Mouse (Mus musculus) left cerebral cortex, postnatal 36 days (tissue): ENCODE data around the gene Zscan22. TPM values are rescaled to one million over a fixed set of nuclear protein-coding genes. Genes with fewer than 3 reads are reported as not detected.
"Not testable (repeated sequence)": the region's sequence is repeated elsewhere in the genome, so short reads cannot be mapped to it uniquely, and the experiment has no call there.

ENCODE experiments used
- DNase-seq, 2 experiments: peaks; one replicate each; pipeline ENCODE4 v3.0.0; 2021 to 2022; ENCODE audit warnings: low spot score in 2 of 2, mixed read lengths in 1 of 2
- intact Hi-C: fragments of 180-260 bp; cut with DNase I; formaldehyde crosslinking; loops from one replicate; pipeline ENCODE4 v1.15.1; 2025
- total RNA-seq, 2 experiments: library from RNA; stranded (reverse); gene quantifications; 2 replicates each; pipeline ENCODE4 v1.2.3; 2021

The Zscan22 gene
- 10 to 100 TPM; 12.2 to 15.5 TPM for total RNA-seq

DNA sequence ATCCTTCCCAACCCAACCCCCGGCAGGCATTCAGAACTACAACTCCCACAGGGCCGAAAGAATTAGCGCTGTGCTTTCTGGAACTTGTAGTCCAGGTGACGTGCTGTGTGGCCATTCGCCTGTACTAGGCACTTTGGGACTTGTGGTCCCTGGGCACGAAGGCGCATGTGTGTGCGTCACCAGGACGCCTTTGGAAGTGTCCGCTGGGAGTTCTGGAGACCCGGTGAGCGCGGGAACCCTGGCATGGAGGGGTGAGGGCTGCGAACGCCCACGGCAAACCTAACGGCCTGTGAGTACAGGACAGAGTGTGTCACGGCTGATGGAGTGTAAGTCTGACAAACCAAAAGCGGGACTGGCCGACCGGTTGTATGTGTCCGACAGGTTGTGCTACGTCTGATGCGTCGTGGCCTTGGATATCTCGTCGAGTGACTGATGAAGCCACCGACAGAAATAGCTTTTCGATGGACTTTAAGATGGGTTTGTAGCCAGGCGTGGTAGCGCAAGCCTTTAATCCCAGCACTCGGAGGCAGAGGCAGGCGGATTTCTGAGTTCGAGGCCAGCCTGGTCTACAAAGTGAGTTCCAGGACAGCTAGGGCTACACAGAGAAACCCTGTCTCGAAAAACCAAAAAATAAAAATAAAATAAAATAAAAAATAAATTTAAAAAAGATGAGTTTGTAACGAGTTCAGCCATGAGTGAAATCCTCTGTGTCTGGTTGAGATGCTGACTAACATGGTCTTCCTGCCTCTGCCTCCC is at the start of gene Zscan22:
TSS of gene Zscan22 (plus strand) at position 161 of the 756 bp plus-strand sequence.
- DNase-seq: peak; percentile 93 to 95
- intact Hi-C loops: loop anchor here (5.0 kb wide), 1 partner anchor 379 kb away; the partner anchor contains the start of genes Lig1 and Zswim9

DNA sequence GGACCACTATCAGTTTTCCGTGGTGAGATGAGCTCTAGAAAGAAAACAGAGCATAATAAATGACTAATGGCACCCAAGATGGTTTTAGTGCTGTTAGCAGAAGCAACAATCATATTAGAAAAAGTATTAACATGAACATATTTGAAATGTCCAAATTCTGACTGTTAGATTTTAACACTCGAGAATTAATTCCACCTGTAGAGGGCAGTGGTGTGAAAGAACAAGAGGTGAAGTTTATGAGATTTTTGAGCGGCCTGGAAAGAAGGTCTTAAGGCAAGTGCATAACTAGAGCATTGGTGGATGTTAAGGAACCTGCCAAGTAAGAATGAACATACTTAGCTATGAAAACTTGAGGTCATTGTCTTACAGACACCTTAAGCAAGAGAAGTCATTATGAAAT is 23.3 kb upstream of the Zscan22 start:
- intact Hi-C loops: no loop called here
- no peak for DNase-seq

DNA sequence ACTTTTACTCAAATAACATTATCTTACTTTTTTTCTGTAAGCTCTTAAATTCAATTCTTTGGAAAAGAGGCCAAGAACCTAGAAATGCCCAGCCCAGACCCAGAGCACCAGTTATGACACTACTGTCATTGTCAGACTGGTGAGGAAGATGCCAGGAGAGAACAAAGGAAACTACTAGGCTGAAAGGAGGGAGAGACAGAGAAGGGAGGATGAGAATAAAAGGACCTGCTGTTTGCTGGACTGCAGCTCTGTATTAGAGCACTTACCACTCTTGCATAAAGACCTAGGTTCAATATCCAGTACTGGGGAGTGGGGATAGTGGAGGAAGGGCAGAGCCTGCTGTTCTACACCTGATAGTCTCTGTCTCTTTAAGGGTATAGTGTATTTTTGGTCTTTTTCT is 17.6 kb upstream of the Zscan22 start:
- no peak for DNase-seq
- intact Hi-C loops: no loop called here

DNA sequence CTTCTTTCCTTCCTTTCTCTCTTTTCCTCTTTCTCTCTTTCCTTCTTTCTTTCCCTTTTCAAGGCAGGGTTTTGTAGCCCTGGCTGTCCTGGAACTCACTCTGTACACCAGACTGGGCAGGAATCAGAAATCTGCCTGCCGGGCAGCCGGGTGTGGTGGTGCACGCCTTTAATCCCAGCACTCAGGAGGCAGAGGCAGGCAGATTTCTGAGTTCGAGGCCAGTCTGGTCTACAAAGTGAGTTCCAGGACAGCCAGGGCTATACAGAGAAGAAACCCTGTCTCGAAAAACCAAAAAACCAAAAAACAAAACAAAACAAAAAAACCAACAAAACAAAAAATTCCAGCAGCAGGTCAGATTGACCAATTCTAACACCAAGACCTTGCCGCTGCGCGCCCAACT is 17.1 kb upstream of the Zscan22 start:
- intact Hi-C loops, DNase-seq: not testable (repeated sequence)

DNA sequence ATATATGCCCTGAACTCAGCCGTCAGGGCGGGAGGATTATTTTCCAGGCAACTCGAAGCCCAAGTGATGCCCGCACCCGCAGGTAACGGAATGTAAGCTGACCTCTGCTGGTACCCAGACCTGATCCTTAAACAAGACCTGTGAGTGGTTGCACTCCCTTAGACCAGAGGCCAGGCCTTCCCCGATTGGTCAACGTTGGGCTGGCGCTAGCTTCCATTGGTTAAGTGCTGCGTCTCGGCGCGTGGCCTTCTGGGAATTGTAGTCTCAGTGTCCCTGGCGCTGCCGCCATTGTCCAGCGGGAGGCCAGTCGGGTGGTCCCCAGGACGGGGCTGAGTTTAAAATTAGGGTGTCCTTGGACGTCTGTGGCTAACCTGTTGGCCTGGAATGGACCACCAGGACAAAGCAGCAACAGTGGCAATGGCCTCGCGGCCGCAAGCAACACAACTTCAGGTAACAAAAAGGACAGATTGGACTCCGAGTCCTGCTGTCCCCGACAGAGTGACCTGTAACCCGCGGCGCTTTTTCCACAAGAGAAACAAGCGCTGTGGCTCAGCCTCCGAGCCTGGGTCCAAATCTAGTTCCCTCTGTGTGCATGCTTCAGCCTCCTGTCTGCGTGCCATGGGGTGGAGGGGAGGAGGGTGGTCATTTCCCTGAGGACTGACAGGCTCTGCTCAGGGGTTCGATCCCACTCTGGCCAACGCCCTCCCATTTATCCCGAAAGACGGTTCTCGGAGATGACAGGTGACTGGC is 16.5 kb upstream of the Zscan22 start, which contains the start of gene Zfp128:
TSS of gene Zfp128 (plus strand) at position 267 of the 750 bp plus-strand sequence.
- intact Hi-C loops: no loop called here
- peak; percentile 93 to 96 for DNase-seq

DNA sequence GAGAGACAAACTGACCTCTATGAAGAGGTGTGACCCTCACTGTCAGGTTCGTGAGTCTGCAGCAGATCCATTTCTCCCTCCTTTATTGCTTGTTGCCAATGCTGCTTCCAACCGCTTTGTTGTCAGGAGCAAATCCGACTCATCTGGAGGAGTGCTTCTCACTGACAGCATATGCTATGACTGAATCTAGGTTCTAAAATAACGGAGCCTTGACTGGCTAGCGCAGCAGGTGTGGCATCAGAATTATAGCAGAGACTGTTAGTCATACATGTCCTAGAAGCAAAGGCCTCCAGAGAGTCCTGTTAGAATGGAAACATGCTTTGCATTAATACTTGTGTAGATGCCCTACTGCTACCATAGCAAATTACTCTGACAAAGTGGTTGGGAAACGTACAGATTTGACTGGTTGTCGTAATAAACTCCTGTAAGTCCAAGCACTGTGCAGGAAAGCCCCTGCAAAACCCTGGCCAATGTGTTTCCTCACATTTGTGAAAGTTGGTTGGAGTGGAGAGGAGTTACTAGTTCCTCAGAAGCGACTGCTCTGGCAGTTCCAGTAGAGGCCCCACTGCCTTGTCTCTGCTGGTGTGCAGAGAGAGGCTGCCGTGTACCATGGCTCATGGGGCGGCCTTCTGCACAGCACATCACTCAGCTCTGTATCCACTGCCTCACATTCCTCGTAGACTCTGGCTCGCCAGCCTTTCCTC is 10.9 kb upstream of the Zscan22 start:
- intact Hi-C loops: no loop called here
- no peak for DNase-seq

DNA sequence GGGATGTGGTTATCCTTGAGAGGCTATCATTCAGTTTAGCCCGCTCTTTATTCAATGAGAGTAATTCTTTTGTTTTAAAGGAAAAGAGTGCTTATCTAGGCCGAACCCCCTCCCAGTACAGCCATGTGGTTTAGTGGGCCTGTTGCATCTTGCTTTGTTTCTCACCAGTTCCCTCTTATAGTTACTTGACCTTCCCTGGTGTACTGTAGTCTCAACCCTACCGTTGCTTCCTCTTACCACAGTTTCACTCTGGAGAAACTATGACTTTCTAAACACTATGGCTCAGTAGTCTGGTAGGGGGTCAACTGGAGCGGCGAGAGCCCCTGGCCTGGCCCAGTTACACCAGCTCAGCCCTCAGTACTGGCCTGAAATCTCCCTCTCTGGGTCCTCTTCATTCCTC is 10.0 kb upstream of the Zscan22 start:
- intact Hi-C loops: no loop called here

DNA sequence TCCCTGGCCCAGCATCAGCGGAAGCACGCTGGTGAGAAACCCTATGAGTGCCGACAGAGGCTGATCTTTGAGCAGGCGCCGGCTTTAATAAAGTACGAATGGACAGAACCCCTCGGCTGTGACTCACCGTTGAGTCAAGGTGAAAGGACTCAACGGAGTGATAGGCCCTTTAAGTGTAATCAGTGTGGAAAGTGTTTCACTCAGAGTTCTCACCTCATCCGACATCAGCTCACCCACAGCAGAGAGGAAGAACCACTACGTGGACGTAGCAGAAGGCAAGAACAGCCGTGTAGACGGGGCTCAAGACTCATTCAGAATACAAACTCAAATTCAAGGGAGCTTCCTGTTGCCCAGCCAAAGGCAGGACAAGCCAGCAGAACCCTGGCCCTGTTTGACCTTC is 6.7 kb upstream of the Zscan22 start:
- no peak for DNase-seq
- intact Hi-C loops: no loop called here

More for the DNA sequence above, 10.0 kb upstream of the Zscan22 start:
- DNase-seq: no peak

DNA sequence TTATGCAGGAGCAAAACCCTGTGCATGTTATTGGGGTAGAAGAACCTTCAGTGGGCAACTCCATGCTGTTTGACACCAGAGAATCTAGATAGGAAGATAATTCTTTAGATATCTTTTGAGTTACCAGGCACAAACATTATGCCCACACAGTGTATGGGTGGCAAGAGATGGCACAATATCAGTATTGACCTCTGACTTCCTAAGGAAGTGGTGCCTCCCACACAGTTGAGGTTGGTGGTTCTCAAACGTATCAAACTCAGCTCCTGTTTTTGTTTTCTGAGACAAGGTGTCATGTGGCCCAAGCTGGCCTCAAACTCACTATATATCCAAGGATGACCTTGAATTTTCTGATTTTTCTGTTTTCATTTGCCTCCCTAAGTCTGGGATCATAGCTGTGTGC is 6.3 kb upstream of the Zscan22 start:
- intact Hi-C loops: no loop called here
- no peak for DNase-seq

DNA sequence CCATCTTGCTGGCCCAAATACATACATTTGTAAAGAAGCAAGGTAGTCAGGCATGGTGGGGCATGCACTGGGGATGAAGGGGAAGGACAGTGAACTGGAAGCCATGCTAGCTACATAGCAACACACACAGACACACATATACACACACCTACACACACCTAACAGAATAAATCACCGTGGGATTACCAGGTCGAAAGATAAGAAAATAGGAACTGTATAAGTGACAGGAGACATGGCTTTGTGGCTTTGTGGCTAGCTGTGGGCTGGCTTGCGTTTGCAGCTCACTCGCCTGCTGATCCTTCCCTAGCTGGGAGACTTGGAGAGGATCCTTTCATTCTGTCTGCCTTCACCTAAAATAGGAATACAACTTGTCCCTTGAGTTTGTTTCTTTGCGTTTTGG is 3.9 kb downstream of the Zscan22 start:
- intact Hi-C loops: no loop called here

DNA sequence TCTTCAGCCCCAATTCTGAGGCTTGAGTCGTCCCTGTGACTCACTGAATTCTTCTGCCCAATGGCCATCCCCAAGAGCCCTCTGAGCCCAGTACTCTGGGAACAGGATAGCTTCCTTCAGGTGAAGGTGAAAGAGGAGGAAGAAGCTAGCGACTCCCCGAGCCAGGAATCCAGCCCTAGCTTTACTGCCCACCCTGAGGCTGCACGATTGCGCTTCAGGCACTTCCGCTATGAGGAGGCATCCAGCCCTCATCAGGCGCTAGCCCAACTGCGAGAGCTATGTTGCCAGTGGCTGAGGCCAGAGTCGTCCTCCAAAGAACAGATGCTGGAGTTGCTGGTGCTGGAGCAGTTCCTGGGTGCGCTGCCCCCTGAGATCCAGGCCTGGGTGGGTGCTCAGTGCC is 6.0 kb downstream of the Zscan22 start:
- intact Hi-C loops: no loop called here
- DNase-seq: no peak

More for the DNA sequence above, 3.9 kb downstream of the Zscan22 start:
- no peak for DNase-seq

DNA sequence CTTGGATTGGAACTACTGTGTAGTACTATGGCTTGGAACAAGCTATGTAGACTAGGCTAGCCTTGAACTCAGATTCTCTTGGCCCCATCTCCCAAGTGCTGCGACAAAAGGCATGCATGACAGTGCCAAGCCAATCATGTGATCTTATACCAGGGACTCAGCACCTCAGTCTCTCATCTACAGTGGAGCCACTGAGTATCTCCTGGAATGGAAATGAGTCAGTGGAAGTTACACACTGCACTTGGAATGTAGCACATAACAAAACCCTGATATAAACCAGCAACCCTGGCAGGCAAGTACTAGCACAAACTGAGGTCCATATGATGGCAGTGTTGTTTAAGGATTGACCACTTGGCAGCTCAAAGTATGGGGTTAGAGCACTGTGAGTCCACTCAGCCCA is 7.5 kb downstream of the Zscan22 start:
- intact Hi-C loops: no loop called here
- no peak for DNase-seq

DNA sequence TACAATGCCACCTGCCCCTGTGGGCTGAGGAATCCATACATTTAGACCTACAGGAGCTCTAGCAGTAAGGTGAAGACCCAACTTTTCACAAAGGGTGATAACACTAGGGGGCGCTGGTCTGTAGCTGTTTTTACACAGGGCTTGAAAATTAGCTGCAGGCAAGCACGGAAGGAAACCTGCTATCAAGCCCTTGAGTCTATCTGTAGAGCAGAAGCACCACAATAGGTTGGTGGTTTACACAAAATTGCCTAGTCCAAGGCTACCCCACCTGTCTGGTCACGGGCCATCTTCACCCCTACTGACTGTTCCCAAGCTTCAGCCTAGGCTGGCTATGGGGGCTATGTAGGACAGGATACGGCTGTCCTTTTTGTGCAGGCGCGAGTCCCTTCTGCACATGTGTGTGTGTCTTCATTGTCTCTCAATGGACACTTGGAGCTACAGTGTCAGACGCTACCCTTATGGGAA is 11.9 kb downstream of the Zscan22 start:
- peak; percentile 53 to 77 for DNase-seq
- intact Hi-C loops: no loop called here

DNA sequence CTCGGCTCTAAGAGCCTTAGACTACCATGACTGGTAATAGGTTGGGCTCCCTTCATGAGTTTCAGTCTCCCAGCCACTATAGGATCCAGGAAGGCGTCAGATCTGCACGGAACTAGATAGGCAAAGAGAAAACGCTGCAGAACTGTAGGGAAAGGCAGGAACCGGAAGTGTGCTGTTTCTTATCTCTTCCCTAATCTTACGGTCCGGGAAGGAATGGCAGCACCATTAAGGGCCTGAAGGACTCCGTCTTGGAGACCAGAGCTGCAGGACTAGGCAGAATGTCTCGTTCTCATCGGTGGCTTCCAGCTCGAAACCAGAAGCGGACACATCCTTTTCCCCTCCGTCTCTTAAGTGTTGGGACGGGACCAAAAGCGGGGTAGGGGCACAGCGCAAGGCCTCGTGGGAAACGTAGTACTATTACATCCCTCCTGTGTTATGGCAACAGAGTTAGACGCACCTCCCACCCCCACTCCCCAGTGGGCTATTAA is 12.6 kb downstream of the Zscan22 start:
- intact Hi-C loops: no loop called here
- DNase-seq: peak; percentile 62 to 65

DNA sequence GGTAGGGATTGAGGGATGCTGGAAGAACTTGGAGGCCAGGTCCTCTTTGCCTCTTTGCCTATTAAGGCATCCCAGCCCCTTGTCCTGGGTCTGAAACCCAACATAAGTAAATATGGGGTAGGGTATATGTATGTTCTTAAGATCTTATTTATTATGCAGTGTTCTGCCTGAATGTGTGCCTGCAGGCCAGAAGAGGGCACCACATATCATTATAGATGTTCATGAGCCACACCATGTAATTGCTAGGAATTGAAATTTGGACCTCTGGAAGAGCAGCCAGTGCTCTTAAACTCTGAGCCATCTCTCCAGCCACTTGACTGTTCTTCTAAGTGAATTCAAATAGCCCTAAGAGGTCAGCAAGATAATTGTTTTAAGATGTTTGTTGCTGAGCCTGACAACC is 15.9 kb downstream of the Zscan22 start:
- DNase-seq: no peak
- intact Hi-C loops: no loop called here

DNA sequence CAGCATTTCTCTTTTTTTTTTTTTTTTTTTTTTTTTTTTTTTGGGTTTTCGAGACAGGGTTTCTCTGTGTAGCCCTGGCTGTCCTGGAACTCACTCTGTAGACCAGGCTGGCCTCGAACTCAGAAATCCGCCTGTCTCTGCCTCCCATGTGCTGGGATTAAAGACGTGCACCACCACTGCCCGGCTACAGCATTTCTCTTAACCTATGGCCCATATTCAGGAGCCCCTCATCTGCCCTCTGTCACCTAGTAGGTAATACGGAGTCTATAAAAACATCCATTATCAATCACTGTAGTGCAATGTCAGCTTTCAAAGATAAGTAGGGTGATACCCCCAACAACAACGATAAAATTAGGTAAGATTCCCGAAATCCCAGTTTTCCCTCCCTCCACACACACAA is 22.9 kb downstream of the Zscan22 start:
- intact Hi-C loops: loop anchor here (5.0 kb wide), 2 partner anchors 42 to 112 kb away; partner anchors contain the start of gene Chmp2a
- DNase-seq: not testable (repeated sequence)

DNA sequence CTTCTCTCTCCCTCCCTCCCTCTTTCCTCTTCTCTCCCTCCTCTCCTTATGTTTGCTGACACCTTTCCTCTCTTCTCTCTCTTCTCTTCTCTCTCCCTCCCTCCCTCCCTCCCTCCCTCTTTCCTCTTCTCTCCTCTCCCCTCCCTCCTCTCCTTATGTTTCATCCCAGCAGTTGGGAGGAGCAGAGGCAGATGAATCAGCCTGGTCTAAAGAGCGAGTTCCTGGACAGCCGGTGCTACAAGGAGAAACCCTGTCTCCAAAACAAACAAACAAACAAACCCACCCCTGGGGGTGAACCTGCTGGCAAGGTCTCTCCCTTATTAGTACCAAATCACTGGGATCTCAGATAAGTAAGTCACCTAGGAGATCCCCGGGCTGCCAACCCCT is 23.7 kb downstream of the Zscan22 start:
- intact Hi-C loops: loop anchor here (5.0 kb wide), 2 partner anchors 41 to 111 kb away; partner anchors contain the start of gene Chmp2a
- no peak for DNase-seq

DNA sequence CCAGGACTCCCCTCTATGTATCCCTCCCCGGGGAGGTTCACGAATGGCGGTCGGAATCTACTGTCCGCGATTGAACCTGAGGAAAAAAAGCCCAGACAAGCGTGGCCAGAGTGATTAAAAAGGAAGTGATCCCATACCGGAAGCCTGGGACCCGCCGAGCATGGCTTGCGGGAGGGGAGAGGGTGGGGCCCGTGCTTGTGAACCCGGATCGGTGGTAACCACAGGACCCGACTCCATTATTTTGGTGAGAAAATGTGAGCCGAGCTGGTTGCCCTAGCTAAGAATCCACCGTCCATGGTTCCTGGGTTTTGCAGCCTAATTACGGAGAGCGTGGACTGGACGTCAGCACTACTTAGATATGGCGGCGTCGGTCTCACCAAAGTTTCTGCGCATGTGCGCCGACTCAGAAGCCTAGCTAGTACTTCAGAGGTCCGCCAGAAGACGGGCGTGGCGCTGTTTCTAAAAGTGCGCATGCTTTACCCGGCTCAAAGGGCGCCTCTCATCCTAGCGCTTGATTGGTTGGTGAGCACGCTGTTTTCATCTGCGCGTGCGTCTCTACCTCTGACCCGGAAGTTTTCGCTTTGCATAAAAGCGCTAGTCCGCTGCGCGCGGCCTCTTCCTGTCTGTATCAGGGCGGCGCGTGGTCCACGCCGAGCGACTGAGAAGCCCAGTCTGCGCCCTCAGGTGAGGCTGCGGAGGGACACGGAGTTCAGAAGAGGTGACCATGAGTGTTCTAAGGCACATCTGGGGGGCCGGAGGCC is 24.3 kb downstream of the Zscan22 start, which contains the start of gene Rps5:
TSS of gene Rps5 (plus strand) at position 586 of the 761 bp plus-strand sequence.
- intact Hi-C loops: loop anchor here (2.0 to 5.0 kb wide), 3 partner anchors 27 to 110 kb away; partner anchors contain the start of gene Chmp2a
- peak; percentile 98 to 99 for DNase-seq

DNA sequence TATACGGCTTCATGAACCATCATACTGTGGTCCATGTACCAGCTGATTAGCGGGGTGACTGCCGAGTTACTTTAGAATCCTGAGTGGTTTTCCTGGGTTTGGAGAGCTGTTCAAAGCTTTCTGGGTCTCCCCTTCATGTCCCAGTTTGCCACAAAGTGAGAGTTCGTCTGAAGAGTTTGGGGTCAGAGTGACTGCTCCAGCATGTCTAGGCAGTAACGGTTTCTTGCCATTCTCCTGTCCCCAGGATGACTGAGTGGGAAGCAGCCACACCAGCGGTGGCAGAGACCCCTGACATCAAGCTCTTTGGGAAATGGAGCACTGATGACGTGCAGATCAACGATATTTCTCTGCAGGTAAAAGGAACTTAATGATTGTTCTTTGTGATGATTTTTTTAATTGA is 25.1 kb downstream of the Zscan22 start:
- intact Hi-C loops: loop anchor here (2.0 to 5.0 kb wide), 3 partner anchors 26 to 110 kb away; partner anchors contain the start of gene Chmp2a
- DNase-seq: no peak
